20 mouse cellular contexts compared by ENCODE assay signal in genomic region chr2:156913191-156913590, GRCm38 (mm10). TPM values are rescaled to one million over a fixed set of nuclear protein-coding genes. Genes with fewer than 3 reads are reported as not detected.
DNase-seq lines count a peak whose midpoint lies in the region; ATAC-seq lines count a peak whose summit lies in the region.
"Had no signal": no experiment of that assay in that cellular context is flagged by ENCODE, and none has a peak within 500 bp of the region (broad histone marks: within the 10 kb centered on the region; RNA-seq: fewer than 3 reads in every experiment).

No protein-coding gene starts in this region.

- no peak for ATAC-seq in granulocyte monocyte progenitor cell, adult 5-6 weeks (replicated peaks; ENCODE audit: poor library complexity, severe bottlenecking)
- ATAC-seq: forebrain, embryonic 15.5 days; hindbrain, embryonic 16.5 days; intestine, postnatal 0 days; Patski had no signal

- DNase-seq in cerebellum, postnatal 10 days, result peak; percentile 57
- DNase-seq in cerebellum, adult 8-10 months, result no peak
- peak; percentile 18 for DNase-seq in left cerebral cortex, postnatal 4 days
- DNase-seq in left cerebral cortex, postnatal 36 days (ENCODE audit: low spot score in 2 of 2), result no peak
- peak; percentile 55 for DNase-seq in retina, postnatal 1 day
- no peak for DNase-seq in retina, embryonic 14.5 days (ENCODE audit: low spot score)
- DNase-seq in heart, adult 18-20 months, result no peak
- DNase-seq: B cell, adult 2 months; cerebellum, adult 2 months; heart, postnatal 14 days; lung, postnatal 36 days; right cerebral cortex, postnatal 14 days; thymus, adult 2 months had no signal

- intact Hi-C loops in left cerebral cortex, postnatal 4 days (cut with DNase I), result no loop called here
- intact Hi-C loops in left cerebral cortex, postnatal 36 days (cut with DNase I), result no loop called here

RNA-seq across cellular contexts. Expression of gene Sla2, which starts 26.2 kb away (rescaled TPM):
- under 1 TPM in 1 of 2 experiments, not detected in 1; 0.12 TPM for total RNA-seq in left cerebral cortex, postnatal 4 days (2021)
- total RNA-seq in left cerebral cortex, postnatal 36 days (2021), result under 1 TPM; 0.45 to 0.57 TPM
- total RNA-seq in heart, adult 18-20 months (2021), result under 1 TPM in 1 of 2 experiments, not detected in 1; 0.31 TPM
- total RNA-seq in granulocyte monocyte progenitor cell, adult 5-6 weeks (2014; fragmentation: Nextera tagmentation), result not detected in 2 replicates
- total RNA-seq in granulocyte monocyte progenitor cell, adult 5-6 weeks (2017), result 1.1 and 1.2 TPM in 2 replicates
- total RNA-seq: adrenal gland, postnatal 36 days had no signal

RNA-seq across cellular contexts. Expression of gene Rab5if, which starts 50.3 kb away (rescaled TPM):
- 100 to 1,000 TPM; 104 to 105 TPM for total RNA-seq in left cerebral cortex, postnatal 4 days (2021)
- total RNA-seq in left cerebral cortex, postnatal 36 days (2021), result 100 to 1,000 TPM in 1 of 2 experiments, 10 to 100 TPM in 1; 89.8 to 102 TPM
- 100 to 1,000 TPM; 110 to 113 TPM for total RNA-seq in heart, adult 18-20 months (2021)
- 308 and 310 TPM in 2 replicates for total RNA-seq in granulocyte monocyte progenitor cell, adult 5-6 weeks (2014; fragmentation: Nextera tagmentation)
- total RNA-seq in granulocyte monocyte progenitor cell, adult 5-6 weeks (2017), result 250 and 257 TPM in 2 replicates

RNA-seq across cellular contexts. Expression of gene 4930518I15Rik, which starts 55.4 kb away (rescaled TPM):
- total RNA-seq in left cerebral cortex, postnatal 4 days (2021), result 1 to 10 TPM; 3.9 to 4.9 TPM
- total RNA-seq in left cerebral cortex, postnatal 36 days (2021), result 1 to 10 TPM; 1.0 to 4.5 TPM
- under 1 TPM; 0.49 to 0.60 TPM for total RNA-seq in heart, adult 18-20 months (2021)
- 0.43 and 1.1 TPM in 2 replicates for total RNA-seq in granulocyte monocyte progenitor cell, adult 5-6 weeks (2014; fragmentation: Nextera tagmentation)
- total RNA-seq in granulocyte monocyte progenitor cell, adult 5-6 weeks (2017), result 0.41 and 0.47 TPM in 2 replicates
- total RNA-seq: common myeloid progenitor, adult 5-6 weeks had no signal

Comparison
In these comparisons a context has a peak if more than half of its experiments do, and no peak if none do; other contexts are left out.
1. DNase-seq: peak in cerebellum, postnatal 10 days (2 of 2), left cerebral cortex, postnatal 4 days (single experiment) and retina, postnatal 1 day (single experiment); none in cerebellum, adult 8-10 months (single experiment), left cerebral cortex, postnatal 36 days (0 of 2), retina, embryonic 14.5 days (single experiment) and heart, adult 18-20 months (0 of 2).